Mouse (Mus musculus) kidney, embryonic 15.5 days (tissue): ENCODE results near the gene Dip2b. TPM values are rescaled to one million over a fixed set of nuclear protein-coding genes. Genes with fewer than 3 reads are reported as not detected.

Experiments
- ATAC-seq: fragments of 200-750 bp; cut with Nextera tagmentation; replicated peaks from 2 replicates; pipeline ENCODE4 v1.8.0; 2017; ENCODE audit warnings: moderate TSS enrichment; ENCODE audit not compliant: low FRiP score
- H3K27ac ChIP-seq: fragments of 300-500 bp; sonication (generic); 2 replicates; pipeline ENCODE4 v1.5.1; 2015; ENCODE audit warnings: mild to moderate bottlenecking, inconsistent platforms
- H3K27me3 ChIP-seq: fragments of 300-500 bp; sonication (generic); 2 replicates; pipeline ENCODE4 v1.6.1; 2015; ENCODE audit warnings: inconsistent platforms
- H3K36me3 ChIP-seq: fragments of 300-500 bp; sonication (generic); 2 replicates; pipeline ENCODE4 v1.6.1; 2015; ENCODE audit warnings: inconsistent platforms
- H3K4me1 ChIP-seq: fragments of 300-500 bp; sonication (generic); 2 replicates; pipeline ENCODE4 v1.6.1; 2015; ENCODE audit warnings: inconsistent platforms
- H3K4me2 ChIP-seq: fragments of 300-500 bp; sonication (generic); 2 replicates; pipeline ENCODE4 v1.6.1; 2015; ENCODE audit warnings: moderate library complexity, mild to moderate bottlenecking, inconsistent platforms
- H3K4me3 ChIP-seq: fragments of 300-500 bp; sonication (generic); replicated peaks from 2 replicates; pipeline ENCODE4 v1.5.1; 2015; ENCODE audit warnings: mild to moderate bottlenecking, inconsistent platforms
- H3K9ac ChIP-seq: fragments of 300-500 bp; sonication (generic); 2 replicates; pipeline ENCODE4 v1.6.1; 2015; ENCODE audit warnings: mild to moderate bottlenecking, inconsistent platforms
- H3K9me3 ChIP-seq: fragments of 300-500 bp; sonication (generic); replicated peaks from 2 replicates; pipeline ENCODE4 v1.6.1; 2016; ENCODE audit warnings: inconsistent platforms
- WGBS: fragments of 180-500 bp; shearing (Covaris S2); methylation state at CpG from one replicate; pipeline ENCODE4 v1.1.7; 2015; ENCODE audit warnings: mixed read lengths; 5-methylcytosine and 5-hydroxymethylcytosine counted together
- polyA plus RNA-seq: library from polyadenylated mRNA; unstranded; fragments of >200 nt; fragmentation: Nextera tagmentation; extraction: Ambion mirVana; gene quantifications from 2 replicates; pipeline ENCODE4 v1.2.1, GENCODE M21; 2015

Gene Dip2b
- polyA plus RNA-seq, 1 experiment from 2014 or later, result 11.6 TPM

GRCm38 (mm10) chr15:100056397-100056908 lies 18.0 kb downstream of the Dip2b start:
- H3K9me3 ChIP-seq, result no peaks in the 10 kb centered on the region
- peaks cover 33% of the 10 kb centered on the region for H3K4me1 ChIP-seq
- no peaks in the 10 kb centered on the region; the same call in 1 of the 2 replicates for H3K36me3 ChIP-seq
- H3K27ac ChIP-seq, result no peak overlapping the region
- H3K27me3 ChIP-seq, result no peaks in the 10 kb centered on the region
- 71% methylated on average over 7 of the region's 7 CpGs for WGBS
- H3K4me3 ChIP-seq, result no peak overlapping the region
- no peak for ATAC-seq
- H3K9ac ChIP-seq, result no peak overlapping the region
- no peak overlapping the region for H3K4me2 ChIP-seq

DNA sequence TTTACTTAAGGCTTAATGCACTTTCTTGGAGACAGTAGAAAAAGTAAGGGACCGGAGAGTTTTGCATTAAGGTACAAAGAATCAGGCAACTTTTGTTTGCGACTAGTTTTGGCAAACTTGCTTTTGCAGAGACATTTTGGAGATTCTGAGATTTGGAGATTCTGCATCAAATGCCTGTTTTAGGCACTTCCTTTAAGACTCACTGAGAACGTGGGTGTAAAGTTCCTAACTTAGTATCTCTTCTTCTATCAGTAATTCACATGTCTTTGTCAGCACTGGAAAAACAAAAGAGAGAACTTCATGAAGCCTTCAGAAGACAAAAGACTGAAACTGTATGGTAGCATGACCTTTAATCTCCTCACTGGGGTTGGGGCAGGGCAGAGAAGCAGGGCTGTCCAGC lies 19.2 kb downstream of the Dip2b start:
- Histone ChIP-seq H3K4me2 (no peak overlapping the region), H3K4me1 (peaks cover 27% of the 10 kb centered on the region), H3K9me3 (no peaks in the 10 kb centered on the region), H3K27me3 (no peaks in the 10 kb centered on the region), H3K27ac (no peak overlapping the region), H3K9ac (no peak overlapping the region), H3K36me3 (no peaks in the 10 kb centered on the region; the same call in 1 of the 2 replicates), H3K4me3 (no peak overlapping the region)
- ATAC-seq, result no peak
- 80% methylated on average over 3 of the region's 3 CpGs for WGBS

GRCm38 (mm10) chr15:100058143-100058542 lies 19.7 kb downstream of the Dip2b start:
- Histone ChIP-seq H3K9ac (no peak overlapping the region), H3K4me1 (peaks cover 23% of the 10 kb centered on the region), H3K4me3 (no peak overlapping the region), H3K27ac (no peak overlapping the region), H3K36me3 (no peaks in the 10 kb centered on the region; the same call in 1 of the 2 replicates), H3K4me2 (no peak overlapping the region), H3K27me3 (no peaks in the 10 kb centered on the region), H3K9me3 (no peaks in the 10 kb centered on the region)
- WGBS, result 87% methylated on average over 3 of the region's 3 CpGs
- no peak for ATAC-seq

GRCm38 (mm10) chr15:100058912-100059311 lies 20.4 kb downstream of the Dip2b start:
- no peaks in the 10 kb centered on the region; the same call in 1 of the 2 replicates for H3K36me3 ChIP-seq
- H3K9ac ChIP-seq, result no peak overlapping the region
- peaks cover 20% of the 10 kb centered on the region for H3K4me1 ChIP-seq
- no peaks in the 10 kb centered on the region for H3K27me3 ChIP-seq
- H3K27ac ChIP-seq, result no peak overlapping the region
- H3K4me3 ChIP-seq, result no peak overlapping the region
- H3K4me2 ChIP-seq, result no peak overlapping the region
- WGBS, result 52% methylated on average over 11 of the region's 11 CpGs
- ATAC-seq, result no peak
- H3K9me3 ChIP-seq, result no peaks in the 10 kb centered on the region

DNA sequence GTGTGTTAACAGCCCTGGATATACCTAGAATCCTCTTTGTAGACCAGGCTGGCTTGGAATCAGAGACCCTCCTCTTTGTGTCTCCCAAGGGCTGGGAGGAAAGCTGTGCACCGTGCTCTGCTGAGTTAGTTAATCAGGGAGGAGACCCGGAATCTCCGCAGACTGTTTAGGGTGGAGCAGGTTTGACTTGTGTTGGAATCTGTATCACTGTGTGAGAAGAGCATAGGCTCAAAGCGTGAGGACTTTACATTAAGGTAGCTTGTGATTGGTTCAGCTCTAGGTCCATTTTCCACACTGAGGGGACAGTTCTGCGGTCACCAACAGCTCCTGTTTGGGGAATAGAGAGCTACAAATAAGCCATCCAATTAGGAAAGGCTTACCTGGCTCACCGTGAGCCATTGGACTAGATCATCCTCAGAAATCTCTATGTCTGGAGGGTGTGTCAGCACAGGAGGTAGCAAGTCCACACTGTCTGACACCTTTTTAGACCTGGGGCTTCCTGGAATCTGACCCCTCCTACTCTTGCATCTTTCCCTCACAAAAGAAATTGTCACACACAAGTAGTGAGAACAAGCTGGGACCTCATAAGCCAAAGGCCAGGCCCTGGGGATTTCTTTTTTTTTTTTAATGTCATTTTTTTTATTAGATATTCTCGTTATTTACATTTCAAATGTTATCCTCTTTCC lies 21.3 kb downstream of the Dip2b start:
- ATAC-seq, result no peak
- Histone ChIP-seq H3K4me1 (peaks cover 20% of the 10 kb centered on the region), H3K4me3 (no peak overlapping the region), H3K4me2 (no peak overlapping the region), H3K36me3 (no peaks in the 10 kb centered on the region; the same call in 1 of the 2 replicates), H3K9me3 (no peaks in the 10 kb centered on the region), H3K27me3 (no peaks in the 10 kb centered on the region), H3K9ac (no peak overlapping the region), H3K27ac (no peak overlapping the region)
- WGBS, result 77% methylated on average over 7 of the region's 7 CpGs

GRCm38 (mm10) chr15:100060513-100061140 lies 22.2 kb downstream of the Dip2b start:
- no peak overlapping the region for H3K9ac ChIP-seq
- no peaks in the 10 kb centered on the region for H3K36me3 ChIP-seq
- 88% methylated on average over 4 of the region's 4 CpGs for WGBS
- no peak overlapping the region for H3K4me3 ChIP-seq
- no peak overlapping the region for H3K27ac ChIP-seq
- H3K4me1 ChIP-seq, result peaks cover 20% of the 10 kb centered on the region
- H3K4me2 ChIP-seq, result no peak overlapping the region
- no peaks in the 10 kb centered on the region for H3K9me3 ChIP-seq
- H3K27me3 ChIP-seq, result no peaks in the 10 kb centered on the region
- no peak for ATAC-seq

DNA sequence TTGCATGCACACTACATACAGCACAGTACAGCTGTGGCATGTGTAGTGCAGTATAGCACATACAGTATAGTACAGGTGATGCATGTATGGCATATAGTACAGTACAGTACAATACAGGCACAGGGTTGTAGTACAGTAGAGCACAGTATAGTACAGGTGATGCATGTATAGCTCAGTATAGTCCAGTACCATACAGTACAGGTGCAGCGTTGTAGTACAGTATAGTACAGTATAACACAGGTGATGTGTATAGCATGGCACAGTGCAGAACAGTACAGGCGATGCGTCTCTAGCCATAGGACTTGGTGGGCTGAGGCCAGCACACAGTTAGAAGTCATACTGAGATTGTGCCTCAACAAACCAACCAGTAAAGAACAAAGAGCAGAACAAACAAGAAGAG lies 22.9 kb downstream of the Dip2b start:
- Histone ChIP-seq H3K9me3 (no peaks in the 10 kb centered on the region), H3K4me3 (no peak overlapping the region), H3K4me2 (no peak overlapping the region), H3K36me3 (no peaks in the 10 kb centered on the region), H3K9ac (no peak overlapping the region), H3K4me1 (peaks cover 21% of the 10 kb centered on the region), H3K27me3 (no peaks in the 10 kb centered on the region), H3K27ac (no peak overlapping the region)
- WGBS, result 90% methylated on average over 3 of the region's 3 CpGs
- ATAC-seq, result no peak

DNA sequence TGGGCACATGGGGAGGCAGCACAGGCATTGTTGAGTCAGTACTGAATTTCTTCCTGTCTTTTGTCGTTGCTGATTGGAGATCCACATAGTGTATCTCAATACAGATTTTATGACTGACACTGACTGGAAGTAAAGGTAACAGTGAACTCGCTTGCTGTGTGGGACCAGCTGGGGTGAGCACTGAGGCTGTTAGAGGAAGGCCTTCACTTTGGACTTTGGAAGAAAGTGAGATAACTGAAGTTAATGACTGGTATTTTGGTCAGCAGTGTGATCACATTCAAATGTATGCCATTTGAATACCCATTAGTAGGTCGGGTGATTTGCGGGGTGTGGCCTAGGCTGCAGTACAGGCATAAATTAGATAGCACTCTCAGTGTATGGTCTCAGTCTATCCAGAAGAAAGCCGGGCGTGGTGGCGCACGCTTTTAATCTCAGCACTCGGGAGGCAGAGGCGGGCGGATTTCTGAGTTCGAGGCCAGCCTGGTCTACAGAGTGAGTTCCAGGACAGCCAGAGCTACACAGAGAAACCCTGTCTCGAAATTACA lies 24.8 kb downstream of the Dip2b start:
- ATAC-seq, result no peak
- H3K4me2 ChIP-seq, result no peak overlapping the region
- no peak overlapping the region for H3K4me3 ChIP-seq
- no peak overlapping the region for H3K9ac ChIP-seq
- H3K4me1 ChIP-seq, result peaks cover 28% of the 10 kb centered on the region
- H3K36me3 ChIP-seq, result no peaks in the 10 kb centered on the region
- no peak overlapping the region for H3K27ac ChIP-seq
- WGBS, result 93% methylated on average over 13 of the region's 13 CpGs
- no peaks in the 10 kb centered on the region for H3K9me3 ChIP-seq
- H3K27me3 ChIP-seq, result no peaks in the 10 kb centered on the region

- no peaks in the 10 kb centered on the region for H3K36me3 ChIP-seq
- H3K4me2 ChIP-seq, result no peak overlapping the region
- no peaks in the 10 kb centered on the region for H3K27me3 ChIP-seq
- 43% methylated on average over 9 of the region's 9 CpGs for WGBS
- H3K27ac ChIP-seq, result peak overlapping the region; percentile 64; the same call in 1 of the 2 replicates
- no peak overlapping the region for H3K4me3 ChIP-seq
- no peak overlapping the region for H3K9ac ChIP-seq
- no peak for ATAC-seq
- H3K4me1 ChIP-seq, result peaks cover 30% of the 10 kb centered on the region
- H3K9me3 ChIP-seq, result no peaks in the 10 kb centered on the region
Measured at GRCm38 (mm10) chr15:100066702-100067101, 28.2 kb downstream of the Dip2b start.

GRCm38 (mm10) chr15:100069101-100069500 lies 30.6 kb downstream of the Dip2b start:
- Histone ChIP-seq H3K9me3 (no peaks in the 10 kb centered on the region), H3K36me3 (no peaks in the 10 kb centered on the region), H3K9ac (no peak overlapping the region), H3K4me2 (no peak overlapping the region), H3K27ac (no peak overlapping the region), H3K4me3 (no peak overlapping the region), H3K4me1 (peaks cover 40% of the 10 kb centered on the region), H3K27me3 (no peaks in the 10 kb centered on the region)
- 82% methylated on average over 4 of the region's 4 CpGs for WGBS
- no peak for ATAC-seq

GRCm38 (mm10) chr15:100070021-100070420 lies 31.6 kb downstream of the Dip2b start:
- no peaks in the 10 kb centered on the region for H3K9me3 ChIP-seq
- WGBS, result 83% methylated on average over 8 of the region's 8 CpGs
- no peak overlapping the region for H3K4me3 ChIP-seq
- no peak overlapping the region for H3K27ac ChIP-seq
- peaks cover 50% of the 10 kb centered on the region for H3K4me1 ChIP-seq
- H3K27me3 ChIP-seq, result no peaks in the 10 kb centered on the region
- no peak overlapping the region for H3K4me2 ChIP-seq
- no peaks in the 10 kb centered on the region for H3K36me3 ChIP-seq
- ATAC-seq, result no peak
- no peak overlapping the region for H3K9ac ChIP-seq

DNA sequence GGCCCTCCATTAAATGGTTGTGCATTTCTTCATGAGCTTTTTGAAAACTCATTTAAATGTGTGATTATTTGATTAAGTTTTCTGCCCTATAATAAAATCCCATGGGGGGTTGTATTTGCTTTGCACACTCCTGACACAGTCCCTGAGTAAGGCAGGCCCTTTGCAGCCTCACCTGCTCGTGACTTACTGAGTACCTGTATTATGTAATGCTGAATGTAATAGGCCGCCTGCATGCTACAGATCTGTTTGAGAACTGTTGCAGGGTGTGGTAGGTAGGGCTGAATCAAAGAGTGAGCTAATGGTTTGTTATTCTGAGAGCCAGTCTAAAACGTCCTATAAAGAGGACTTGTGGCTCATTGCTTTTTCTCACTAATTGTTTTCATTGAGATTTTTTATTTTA lies 33.4 kb downstream of the Dip2b start:
- no peak overlapping the region for H3K27ac ChIP-seq
- peaks cover 57% of the 10 kb centered on the region for H3K4me1 ChIP-seq
- 87% methylated on average over 3 of the region's 3 CpGs for WGBS
- H3K4me3 ChIP-seq, result no peak overlapping the region
- H3K9ac ChIP-seq, result no peak overlapping the region
- ATAC-seq, result no peak
- no peaks in the 10 kb centered on the region for H3K36me3 ChIP-seq
- no peak overlapping the region for H3K4me2 ChIP-seq
- no peaks in the 10 kb centered on the region for H3K27me3 ChIP-seq
- H3K9me3 ChIP-seq, result no peaks in the 10 kb centered on the region
